Mouse (Mus musculus) embryonic facial prominence, embryonic 14.5 days (tissue): ENCODE measurements around the gene Prm3. TPM values are rescaled to one million over a fixed set of nuclear protein-coding genes. Genes with fewer than 3 reads are reported as not detected.

ENCODE experiments used
- ATAC-seq: fragments of 200-750 bp; cut with Nextera tagmentation; 2 replicates; pipeline ENCODE4 v1.8.0; 2017; ENCODE audit warnings: low read depth, moderate number of reproducible peaks, moderate TSS enrichment
- DNase-seq: peaks from one replicate; pipeline ENCODE4 v3.0.0-alpha.2; 2015; ENCODE audit warnings: low spot score
- H3K27ac ChIP-seq: fragments of 300-500 bp; sonication (generic); replicated peaks from 2 replicates; pipeline ENCODE4 v1.5.1; 2014; ENCODE audit warnings: low read depth, mild to moderate bottlenecking, low read length, moderate library complexity
- H3K27me3 ChIP-seq: fragments of 300-500 bp; sonication (generic); replicated peaks from 2 replicates; pipeline ENCODE4 v1.6.1; 2014; ENCODE audit warnings: low read length; ENCODE audit not compliant: control insufficient read depth, insufficient read depth
- H3K36me3 ChIP-seq: fragments of 300-500 bp; sonication (generic); 2 replicates; pipeline ENCODE4 v1.6.1; 2014; ENCODE audit warnings: low read length, mixed read lengths; ENCODE audit not compliant: control insufficient read depth, insufficient read depth
- H3K4me1 ChIP-seq: fragments of 300-500 bp; sonication (generic); 2 replicates; pipeline ENCODE4 v1.6.1; 2014; ENCODE audit warnings: antibody characterized with exemption, low read length; ENCODE audit not compliant: control insufficient read depth, insufficient read depth
- H3K4me2 ChIP-seq: fragments of 300-500 bp; sonication (generic); 2 replicates; pipeline ENCODE4 v1.6.1; 2014; ENCODE audit warnings: low read depth, mild to moderate bottlenecking, low read length, moderate library complexity, mixed read lengths
- H3K4me3 ChIP-seq: fragments of 300-500 bp; sonication (generic); 2 replicates; pipeline ENCODE4 v1.5.1; 2014; ENCODE audit warnings: low read depth, mild to moderate bottlenecking, low read length
- H3K9ac ChIP-seq: fragments of 300-500 bp; sonication (generic); 2 replicates; pipeline ENCODE4 v1.6.1; 2014; ENCODE audit warnings: low read depth, mild to moderate bottlenecking, low read length, moderate library complexity, mixed read lengths
- H3K9me3 ChIP-seq: fragments of 300-500 bp; sonication (generic); 2 replicates; pipeline ENCODE4 v1.6.1; 2016; ENCODE audit warnings: low read length; ENCODE audit not compliant: control insufficient read depth
- WGBS: fragments of 180-500 bp; shearing (Covaris S2); extraction: QIAGEN DNeasy Blood & Tissue Kit; methylation state at CpG from one replicate; pipeline ENCODE4 v1.1.7; 2014; 5-methylcytosine and 5-hydroxymethylcytosine counted together
- polyA plus RNA-seq: library from polyadenylated mRNA; unstranded; fragments of >200 nt; fragmentation: Nextera tagmentation; extraction: Ambion mirVana; gene quantifications from 2 replicates; pipeline ENCODE4 v1.2.1, GENCODE M21; 2014

The Prm3 gene
- polyA plus RNA-seq = not detected in 2 replicates

GRCm38 (mm10) chr16:10790702-10791101 is at the start of gene Prm3:
Prm3 (minus strand) TSS chr16:10790914.
- no peak within 1 kb of the TSS for H3K4me3 ChIP-seq
- H3K27ac ChIP-seq = no peak within 1 kb of the TSS
- H3K27me3 ChIP-seq = peaks cover 5% of the 10 kb centered on the region
- H3K4me1 ChIP-seq = peaks cover 3% of the 10 kb centered on the region; the same call in 1 of the 2 replicates
- WGBS = 75% methylated on average over 9 of the region's 9 CpGs
- H3K4me2 ChIP-seq = no peak within 1 kb of the TSS
- DNase-seq (no peak), ATAC-seq (no peak)
- H3K9me3 ChIP-seq = no peaks in the 10 kb centered on the region
- no peaks in the 10 kb centered on the region for H3K36me3 ChIP-seq
- H3K9ac ChIP-seq = no peak within 1 kb of the TSS

GRCm38 (mm10) chr16:10840018-10840417 is 49.3 kb upstream of the Prm3 start:
- Histone ChIP-seq H3K4me1 (peaks cover 27% of the 10 kb centered on the region), H3K27me3 (no peaks in the 10 kb centered on the region), H3K27ac (no peak overlapping the region), H3K36me3 (no peaks in the 10 kb centered on the region), H3K4me2 (no peak overlapping the region), H3K9me3 (no peaks in the 10 kb centered on the region), H3K4me3 (no peak overlapping the region), H3K9ac (no peak overlapping the region)
- 85% methylated on average over 12 of the region's 14 CpGs for WGBS
- DNase-seq (no peak), ATAC-seq (no peak)

- 22% methylated on average over 10 of the region's 10 CpGs for WGBS
- peak; percentile 82 for DNase-seq
- no peak overlapping the region for H3K9ac ChIP-seq
These were observed 48.0 kb upstream of the Prm3 start for GRCm38 (mm10) chr16:10838487-10839245.

GRCm38 (mm10) chr16:10837903-10838302 is 47.2 kb upstream of the Prm3 start:
- Histone ChIP-seq H3K4me1 (peaks cover 14% of the 10 kb centered on the region), H3K4me3 (no peak overlapping the region), H3K27ac (peak overlapping the region; percentile 49), H3K9me3 (no peaks in the 10 kb centered on the region), H3K27me3 (no peaks in the 10 kb centered on the region), H3K9ac (no peak overlapping the region), H3K36me3 (no peaks in the 10 kb centered on the region), H3K4me2 (no peak overlapping the region)
- no peak for ATAC-seq
- 63% methylated on average over 1 of the region's 1 CpGs for WGBS
- no peak for DNase-seq

More at GRCm38 (mm10) chr16:10838487-10839245, 48.0 kb upstream of the Prm3 start:
- Histone ChIP-seq H3K36me3 (no peaks in the 10 kb centered on the region), H3K9me3 (no peaks in the 10 kb centered on the region), H3K27me3 (no peaks in the 10 kb centered on the region), H3K4me1 (peaks cover 19% of the 10 kb centered on the region), H3K4me2 (no peak overlapping the region; the same call in 1 of the 2 replicates), H3K4me3 (no peak overlapping the region), H3K27ac (peak overlapping the region; percentile 49)
- peak; percentile 54 for ATAC-seq

GRCm38 (mm10) chr16:10837250-10837649 is 46.5 kb upstream of the Prm3 start:
- ATAC-seq = no peak
- Histone ChIP-seq H3K9ac (no peak overlapping the region), H3K9me3 (no peaks in the 10 kb centered on the region), H3K4me1 (peaks cover 14% of the 10 kb centered on the region), H3K4me3 (no peak overlapping the region), H3K27me3 (no peaks in the 10 kb centered on the region), H3K36me3 (no peaks in the 10 kb centered on the region), H3K4me2 (no peak overlapping the region), H3K27ac (no peak overlapping the region)
- no peak for DNase-seq
- 80% methylated on average over 3 of the region's 3 CpGs for WGBS

GRCm38 (mm10) chr16:10836388-10836787 is 45.7 kb upstream of the Prm3 start:
- Histone ChIP-seq H3K27me3 (no peaks in the 10 kb centered on the region), H3K9me3 (no peaks in the 10 kb centered on the region), H3K4me2 (no peak overlapping the region), H3K27ac (no peak overlapping the region), H3K36me3 (no peaks in the 10 kb centered on the region), H3K4me1 (peaks cover 14% of the 10 kb centered on the region), H3K4me3 (no peak overlapping the region), H3K9ac (no peak overlapping the region)
- WGBS = 94% methylated on average over 3 of the region's 3 CpGs
- DNase-seq = no peak
- ATAC-seq = no peak

GRCm38 (mm10) chr16:10834911-10835587 is 44.3 kb upstream of the Prm3 start, which contains the start of gene Rmi2:
Rmi2 (plus strand) TSS chr16:10835059.
- Histone ChIP-seq H3K9me3 (no peaks in the 10 kb centered on the region), H3K27me3 (no peaks in the 10 kb centered on the region), H3K36me3 (no peaks in the 10 kb centered on the region), H3K4me2 (peak within 1 kb of the TSS; percentile 95), H3K4me3 (peak within 1 kb of the TSS; percentile 80), H3K4me1 (peaks cover 14% of the 10 kb centered on the region), H3K9ac (peak within 1 kb of the TSS; percentile 82), H3K27ac (peak within 1 kb of the TSS; percentile 88)
- peak; percentile 93 for ATAC-seq
- under 1% methylated on average over 32 of the region's 69 CpGs for WGBS
- DNase-seq = peak; percentile 94

GRCm38 (mm10) chr16:10834542-10834910 is 43.8 kb upstream of the Prm3 start:
- H3K36me3 ChIP-seq = no peaks in the 10 kb centered on the region
- 8% methylated on average over 12 of the region's 12 CpGs for WGBS
- peaks cover 14% of the 10 kb centered on the region for H3K4me1 ChIP-seq
- H3K27ac ChIP-seq = peak overlapping the region; percentile 88; the same call in 1 of the 2 replicates
- peak overlapping the region; percentile 80 for H3K4me3 ChIP-seq
- H3K4me2 ChIP-seq = peak overlapping the region; percentile 95
- no peaks in the 10 kb centered on the region for H3K9me3 ChIP-seq
- no peaks in the 10 kb centered on the region for H3K27me3 ChIP-seq
- ATAC-seq = no peak
- DNase-seq = peak; percentile 42
- peak overlapping the region; percentile 82 for H3K9ac ChIP-seq
